Mouse (Mus musculus) thymus, postnatal 10 days (tissue): Measurements from ENCODE around the gene Defb13.
"Not testable (repeated sequence)": the region's sequence is repeated elsewhere in the genome, so short reads cannot be mapped to it uniquely, and the experiment has no call there.

Experiments used
- DNase-seq, 2 experiments: peaks; one replicate each; pipeline ENCODE4 v3.0.0; 2021; ENCODE audit warnings: low spot score in 2 of 2

Defb13 gene

DNA sequence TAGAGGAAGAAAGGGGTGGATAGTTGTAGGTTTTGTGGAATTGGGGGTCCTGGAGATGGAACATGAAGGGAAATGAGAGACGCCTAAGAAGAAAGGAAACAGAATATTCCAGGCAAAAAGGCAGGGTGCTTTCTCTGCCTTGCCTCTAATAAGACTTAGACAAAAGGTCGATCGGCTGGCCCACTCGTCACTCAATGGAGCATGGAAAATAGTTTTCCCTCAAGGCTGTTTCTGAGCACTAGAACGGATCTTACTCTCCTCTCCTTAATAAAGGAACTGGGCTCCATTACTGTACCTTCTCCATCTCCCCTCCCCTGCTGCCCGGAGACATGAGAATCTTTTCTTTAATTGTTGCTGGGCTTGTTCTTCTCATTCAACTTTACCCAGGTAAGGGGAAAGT is at the start of gene Defb13:
Gene Defb13 (plus strand): TSS at position 301 of the 400 bp plus-strand sequence.
- no peak for DNase-seq

DNA sequence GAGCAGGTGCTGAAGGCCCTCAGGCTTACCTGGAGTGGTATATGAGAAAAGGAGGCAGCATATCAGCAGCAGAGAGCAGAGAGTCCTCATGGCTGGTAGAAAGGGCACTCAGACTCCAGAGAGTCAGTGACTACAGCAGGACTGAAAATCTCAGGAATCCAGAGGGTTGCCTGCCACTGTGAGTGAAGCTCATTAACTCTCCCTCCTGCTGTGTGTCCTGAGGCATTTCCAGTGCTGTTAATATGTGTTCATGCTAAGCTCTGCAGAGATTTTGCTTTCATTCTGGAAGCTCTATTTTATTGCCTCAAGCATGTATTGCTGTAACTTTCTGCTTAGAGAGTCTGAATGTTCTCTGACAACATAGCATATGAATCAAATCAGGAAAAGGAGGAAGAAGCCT is 40.3 kb upstream of the Defb13 start, which contains the start of gene Defb11:
Gene Defb11 (minus strand): TSS at position 123 of the 400 bp plus-strand sequence.
- not testable (repeated sequence) for DNase-seq

DNA sequence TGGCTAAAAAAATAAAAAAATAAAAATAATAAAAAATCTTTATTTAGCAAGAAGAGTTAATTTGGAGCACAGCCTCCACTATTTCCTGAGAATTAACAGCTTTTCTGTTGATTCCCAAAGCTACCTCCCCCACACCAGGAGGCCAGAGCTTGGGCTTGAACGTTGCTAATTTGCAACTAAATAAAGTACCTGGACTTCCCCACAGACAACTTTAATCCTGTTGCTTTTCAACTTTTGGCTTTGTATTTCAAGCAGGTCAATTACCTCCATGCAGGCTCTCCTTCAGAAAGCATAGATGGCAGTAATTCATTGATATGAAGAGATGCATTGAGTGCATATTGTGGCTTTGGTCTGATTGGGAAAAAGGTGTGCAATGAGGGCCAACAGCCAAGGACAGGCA is 34.6 kb upstream of the Defb13 start:
- DNase-seq, result no peak

DNA sequence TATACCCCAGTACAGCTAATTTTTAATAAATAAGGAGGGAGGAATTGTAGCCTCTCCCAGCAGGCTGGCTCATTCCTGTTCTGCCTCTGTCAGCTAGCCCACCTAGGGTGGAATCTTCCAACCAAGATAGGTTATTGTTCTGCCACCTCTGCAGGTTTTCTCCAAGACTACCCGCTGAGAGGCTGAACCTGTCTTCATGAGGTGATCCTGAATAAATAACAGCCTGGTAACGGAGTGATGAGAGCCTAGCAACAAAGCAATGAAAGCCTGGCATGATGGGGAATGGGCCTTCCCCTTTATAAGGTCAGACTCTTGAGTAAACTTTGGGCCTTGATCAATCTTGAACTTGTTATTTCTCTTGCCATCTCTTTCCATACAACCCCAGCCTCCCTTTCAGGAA is 34.0 kb upstream of the Defb13 start:
- DNase-seq, result no peak

GRCm38 (mm10) chr8:21915625-21916024 is 30.9 kb upstream of the Defb13 start:
- DNase-seq, result no peak

DNA sequence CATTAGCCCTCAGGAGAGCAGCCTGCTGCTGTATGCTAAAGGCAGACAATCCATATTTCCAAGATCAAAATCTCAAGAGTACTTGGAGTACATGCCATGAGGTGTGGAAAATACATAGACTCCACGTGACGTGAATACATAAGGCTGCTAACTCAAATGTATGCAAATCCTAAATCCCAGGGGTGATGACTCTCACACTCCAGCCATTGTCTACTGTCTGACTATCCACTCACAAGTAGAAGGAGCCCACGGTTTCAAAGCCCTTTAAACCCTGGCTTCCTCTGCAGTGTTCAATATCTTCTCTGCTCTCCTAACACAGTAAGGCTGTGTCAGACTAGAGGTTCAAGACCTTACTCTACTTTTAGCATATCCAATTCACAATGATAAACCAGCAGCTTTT is 15.8 kb upstream of the Defb13 start:
- not testable (repeated sequence) for DNase-seq

- DNase-seq, result no peak
Observed at GRCm38 (mm10) chr8:21932610-21933009, 14.0 kb upstream of the Defb13 start, which contains the start of gene Defb15. Gene Defb15 (minus strand): TSS chr8:21932710.

- DNase-seq, result not testable (repeated sequence)
Observed at GRCm38 (mm10) chr8:21938052-21938451, 8.5 kb upstream of the Defb13 start, which contains the start of gene Defb35. Gene Defb35 (plus strand): TSS chr8:21938352.

DNA sequence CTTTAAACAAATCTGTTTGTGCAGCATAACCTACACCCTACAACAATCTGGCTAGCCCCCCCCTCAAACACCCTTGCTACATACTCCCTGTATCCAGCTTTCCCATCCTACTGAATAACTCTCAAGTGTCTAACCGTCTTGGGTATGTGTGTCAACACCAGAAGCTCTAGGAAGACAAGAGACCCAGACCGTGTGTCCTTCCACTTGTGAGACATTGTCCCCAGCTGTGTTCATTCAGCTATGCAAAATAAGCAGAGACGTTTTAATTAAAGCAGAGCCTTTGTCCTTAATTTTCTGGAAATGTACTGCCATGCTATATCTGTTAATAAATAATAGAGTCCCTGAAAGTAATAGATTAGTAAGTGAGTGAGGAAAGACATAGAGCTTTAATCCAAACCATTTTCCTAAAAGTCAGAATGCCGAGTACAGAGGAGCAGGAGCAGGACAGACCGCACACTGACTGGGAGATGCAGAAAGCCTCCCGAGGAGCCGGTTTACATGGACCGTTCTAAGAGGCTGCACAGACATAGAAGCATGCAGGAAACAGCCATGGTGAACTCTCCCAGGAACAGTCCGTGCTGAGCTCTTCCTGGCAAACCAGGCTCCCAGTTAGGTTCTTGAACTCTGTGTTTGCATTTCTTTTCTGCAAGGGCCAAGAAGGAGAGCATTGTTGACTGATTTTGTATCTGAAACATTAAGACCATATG is 902 bp downstream of the Defb13 start:
- no peak for DNase-seq

DNA sequence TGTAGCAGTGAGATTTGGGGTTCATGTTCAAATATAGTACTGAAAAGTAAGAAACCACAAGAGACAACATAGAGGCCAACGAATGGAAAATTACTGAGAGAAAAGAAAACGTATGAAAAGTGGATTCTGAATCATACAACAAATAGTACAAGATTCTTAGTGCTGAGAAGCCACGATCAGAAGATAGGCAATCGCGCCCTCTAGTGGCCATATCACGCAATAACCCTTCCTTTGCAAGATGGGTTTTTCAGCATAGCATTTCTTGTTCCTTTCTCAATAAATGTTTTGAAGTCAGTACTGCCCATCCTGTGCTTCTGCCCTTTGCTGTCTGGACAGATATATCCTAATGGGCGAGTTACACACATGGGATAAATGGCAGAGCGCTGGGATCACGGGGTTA is 8.8 kb downstream of the Defb13 start:
- peak in 1 of 2 experiments; percentile 12 for DNase-seq

DNA sequence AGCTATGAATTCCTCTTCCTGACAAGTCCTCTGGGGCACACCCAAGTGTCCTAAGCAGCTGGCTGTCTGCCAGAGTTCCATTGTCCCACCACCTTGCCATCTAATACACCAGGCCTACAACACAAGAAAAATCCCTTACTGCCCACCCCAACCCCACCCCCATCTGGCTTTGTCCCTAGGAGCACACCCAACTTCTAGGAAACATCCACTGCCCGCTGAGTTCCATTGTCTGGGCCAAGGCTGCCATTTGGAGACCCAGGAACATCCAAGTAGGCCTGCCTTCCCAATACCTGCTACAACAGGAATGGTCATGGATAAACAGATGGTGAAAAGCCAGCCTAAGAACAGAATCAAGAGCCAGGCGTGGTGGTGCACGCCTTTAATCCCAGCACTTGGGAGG is 9.8 kb downstream of the Defb13 start:
- no peak for DNase-seq

DNA sequence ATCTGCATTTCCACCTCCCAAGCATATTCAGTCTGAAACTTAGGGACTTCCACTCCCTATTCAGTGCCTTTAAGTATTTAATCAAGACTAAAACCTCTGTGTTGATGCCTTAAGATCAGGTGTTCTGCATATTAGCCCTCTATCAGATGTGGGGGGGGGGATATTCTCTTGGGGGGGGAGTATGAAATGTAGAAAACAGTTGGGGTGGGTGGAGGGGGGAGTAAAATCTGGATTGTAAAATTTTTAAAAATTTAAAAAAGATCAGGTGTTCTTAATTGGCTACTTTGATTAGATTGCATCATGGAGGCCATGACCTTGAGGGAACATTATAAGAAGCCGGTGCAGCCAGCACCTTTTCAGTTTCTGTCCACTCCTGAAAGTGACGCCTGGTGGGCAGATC is 11.9 kb downstream of the Defb13 start, which contains the start of gene Fam90a1a:
Gene Fam90a1a (plus strand): TSS at position 301 of the 400 bp plus-strand sequence.
- no peak for DNase-seq

DNA sequence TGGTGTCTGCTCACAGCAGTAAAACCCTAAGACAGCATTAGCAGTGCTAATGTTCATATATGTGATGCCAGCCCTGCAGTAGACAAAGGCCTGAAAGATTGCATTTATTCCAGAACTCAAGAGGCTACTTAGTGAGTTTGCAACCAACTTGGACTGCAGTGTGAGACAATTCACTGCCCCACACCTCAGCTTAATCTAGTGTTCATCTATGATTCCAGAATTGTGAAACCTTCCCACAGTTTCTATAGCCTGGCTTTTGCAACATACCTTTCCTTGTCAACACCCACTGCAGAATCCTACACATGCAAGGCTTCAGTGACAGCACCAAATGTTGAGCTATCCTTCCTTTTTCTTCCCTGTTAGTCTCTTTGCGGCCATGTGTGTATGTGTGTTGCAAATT is 20.1 kb downstream of the Defb13 start:
- no peak for DNase-seq

DNA sequence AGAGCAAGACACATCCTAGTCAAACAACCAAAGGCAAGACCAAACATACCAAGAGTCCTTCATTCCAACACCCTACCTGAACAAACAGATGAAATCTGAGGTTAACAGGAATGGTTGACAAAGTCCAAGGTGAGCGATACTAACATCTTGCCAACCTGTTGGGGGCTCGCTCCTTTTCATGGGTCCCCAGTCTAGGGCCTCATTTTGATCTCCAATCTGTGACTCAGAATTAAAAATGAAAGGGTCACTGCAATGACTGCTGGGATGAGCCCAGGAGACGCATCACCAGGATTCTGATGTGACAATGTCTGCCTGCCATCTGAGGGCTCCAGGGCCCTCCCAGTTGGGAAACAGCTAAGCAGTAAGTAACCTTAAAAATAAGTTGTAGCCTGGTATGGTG is 22.9 kb downstream of the Defb13 start, which contains the start of gene Ccdc70:
Gene Ccdc70 (plus strand): TSS at position 301 of the 400 bp plus-strand sequence.
- DNase-seq, result no peak

DNA sequence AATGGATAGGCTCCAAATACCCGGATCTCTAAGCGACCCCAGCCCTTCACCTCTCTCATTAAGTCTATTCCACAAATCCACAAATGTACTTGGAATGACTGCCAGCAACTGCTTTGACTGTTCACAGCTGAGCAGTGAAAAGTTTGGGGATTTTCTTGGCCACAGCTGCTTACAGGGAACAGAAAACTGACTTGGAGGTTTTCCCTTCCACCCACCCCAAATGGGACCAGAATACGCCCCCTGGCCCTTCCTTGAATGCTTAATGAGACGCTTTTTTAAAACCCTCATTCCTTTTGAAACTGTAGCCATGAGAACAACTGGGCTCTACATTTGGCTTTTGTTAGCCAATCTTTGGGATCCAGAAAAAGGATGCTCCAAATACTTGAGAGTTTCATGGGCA is 31.6 kb downstream of the Defb13 start:
- DNase-seq, result no peak

- DNase-seq, result no peak
Observed at GRCm38 (mm10) chr8:21981664-21982337, 35.2 kb downstream of the Defb13 start.

- no peak for DNase-seq
Observed at GRCm38 (mm10) chr8:21992184-21992583, 45.6 kb downstream of the Defb13 start.

DNA sequence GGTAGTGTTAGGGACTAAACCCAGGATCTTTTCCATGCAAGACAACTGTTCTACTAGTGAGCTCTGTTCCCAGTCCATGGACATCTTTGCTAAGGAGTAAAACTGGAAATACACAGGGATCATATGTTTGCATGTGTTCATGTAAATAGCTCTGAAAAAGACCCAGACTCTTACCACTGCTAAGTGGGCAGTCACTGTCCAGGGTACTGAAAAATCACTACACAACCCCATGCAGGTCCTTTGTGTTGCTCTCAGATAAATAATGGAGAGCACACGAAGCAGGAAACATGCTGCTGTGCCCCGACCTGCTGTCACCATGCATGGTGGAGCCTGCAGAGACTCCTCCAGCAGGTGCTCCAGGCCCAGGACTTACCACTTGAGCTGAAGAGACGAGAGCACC is 48.6 kb downstream of the Defb13 start:
- DNase-seq, result no peak
